Mouse (Mus musculus): ENCODE data around the gene Tsc22d4.

Gene Tsc22d4

DNA sequence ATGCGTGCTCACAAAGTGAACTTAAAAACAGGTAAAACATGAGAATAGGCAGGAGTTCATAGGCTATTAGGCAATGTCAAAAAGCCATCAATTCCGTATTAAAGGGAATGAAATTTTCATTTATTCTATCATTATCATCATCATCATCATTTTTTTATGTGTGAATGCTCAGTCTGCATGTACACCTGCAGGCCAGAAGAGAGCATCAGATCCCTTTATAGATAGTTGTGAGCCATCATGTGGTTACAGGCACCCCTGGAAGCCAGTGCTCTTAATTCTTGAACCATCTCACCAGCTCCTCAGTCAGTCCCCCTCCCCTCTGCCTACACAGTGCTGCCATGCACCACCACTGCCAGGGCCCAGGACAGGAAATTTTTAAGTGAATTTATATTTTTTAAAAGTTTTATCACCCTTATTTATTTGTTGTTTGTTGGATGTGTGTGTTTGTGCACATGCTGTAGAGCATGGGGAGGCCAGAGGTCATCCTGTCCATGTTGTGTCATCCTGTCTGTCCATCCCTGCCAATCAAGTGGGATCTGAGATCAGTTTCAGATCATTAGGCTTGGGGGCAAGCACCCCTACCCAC is 43.5 kb downstream of the Tsc22d4 start:
- no peak for DNase-seq (ENCODE audit: low spot score in 2 of 2)

GRCm38 (mm10) chr5:137791553-137791952 is 46.0 kb downstream of the Tsc22d4 start:
- no peak for DNase-seq (ENCODE audit: low spot score in 2 of 2)

DNA sequence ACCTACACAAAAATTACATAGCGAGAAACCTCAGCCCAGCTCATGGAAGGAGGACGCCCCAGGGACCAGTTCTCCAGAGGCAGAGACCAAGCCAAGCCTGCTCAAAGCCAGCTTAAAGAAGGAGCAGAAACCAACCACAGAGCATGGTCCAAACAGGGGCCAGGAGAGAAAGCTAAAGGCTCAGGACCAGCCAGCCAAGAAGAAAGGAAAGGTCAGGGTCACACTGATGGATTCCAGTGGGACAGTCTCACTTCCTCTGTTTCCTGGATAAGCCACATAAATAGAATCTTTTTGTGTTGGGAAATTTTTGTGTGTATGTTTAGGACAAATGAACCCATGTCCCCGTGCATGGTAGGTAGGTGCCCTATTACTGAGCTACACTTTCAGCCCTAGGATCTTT is 51.1 kb downstream of the Tsc22d4 start:
- DNase-seq (ENCODE audit: low spot score in 2 of 2) = no peak

DNA sequence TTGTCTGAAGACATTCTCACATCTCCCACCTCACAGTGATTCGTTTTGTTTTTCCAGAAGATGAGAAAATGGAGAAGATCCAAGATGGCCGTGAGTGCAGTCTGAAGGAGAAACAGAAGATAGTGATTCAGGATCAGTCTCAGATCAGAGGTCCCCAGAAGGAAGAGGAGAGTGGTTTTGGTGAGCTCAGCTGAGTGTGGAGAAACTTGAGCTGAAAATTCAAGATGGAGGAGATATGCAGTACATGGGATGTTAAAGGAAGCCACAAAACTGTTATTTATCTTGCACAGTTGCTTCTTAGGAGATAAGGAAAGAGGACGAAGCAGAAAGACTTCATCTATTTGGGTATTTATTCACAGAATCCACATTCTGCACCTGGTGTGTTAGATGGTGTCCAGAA is 55.4 kb downstream of the Tsc22d4 start:
- DNase-seq (ENCODE audit: low spot score in 2 of 2) = no peak

DNA sequence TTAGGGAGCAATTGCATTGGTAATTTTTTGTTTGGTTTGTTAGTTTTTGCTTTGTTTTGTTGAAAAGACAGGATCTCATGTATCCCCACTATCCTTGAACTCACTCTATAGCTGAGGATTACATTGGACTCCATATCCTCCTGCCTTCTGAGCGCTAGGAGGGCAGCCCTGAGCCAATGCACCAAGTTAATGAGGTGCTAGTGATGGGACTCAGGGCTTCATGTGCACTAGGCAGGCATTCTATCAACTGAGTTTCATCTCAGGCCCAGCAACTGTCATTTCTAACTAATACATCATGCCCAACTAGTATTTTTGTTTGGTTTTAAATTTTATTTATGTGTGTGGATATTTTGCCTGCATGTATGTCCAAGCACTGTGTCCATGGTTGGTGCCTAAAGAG is 60.6 kb downstream of the Tsc22d4 start:
- DNase-seq (ENCODE audit: low spot score in 2 of 2) = no peak

DNA sequence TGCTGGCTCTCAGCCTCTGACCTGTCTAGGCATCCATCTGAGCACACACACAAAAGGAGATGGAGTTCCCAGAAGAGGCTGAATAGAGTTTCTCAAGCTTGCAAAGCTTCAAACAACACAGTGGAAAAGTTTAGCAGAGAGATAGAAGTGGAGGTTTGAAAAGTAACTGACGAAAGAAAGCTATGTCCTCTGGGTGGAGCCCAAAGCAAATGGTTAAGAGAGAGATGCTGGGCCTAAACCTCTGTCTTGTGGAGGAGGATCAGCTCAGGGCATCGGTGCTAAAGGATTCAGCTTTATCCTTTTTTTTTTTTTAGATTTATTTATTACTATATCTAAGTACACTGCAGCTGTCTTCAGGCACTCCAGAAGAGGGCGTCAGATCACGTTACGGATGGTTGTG is 62.8 kb downstream of the Tsc22d4 start:
- no peak for DNase-seq (ENCODE audit: low spot score in 2 of 2)

- no peak for DNase-seq (ENCODE audit: low spot score in 2 of 2)
Measured at GRCm38 (mm10) chr5:137817466-137818222, 72.1 kb downstream of the Tsc22d4 start.

Data from spleen, postnatal 36 days (tissue).